Mouse (Mus musculus) left cerebral cortex, postnatal 4 days (tissue): ENCODE data around the gene Itpkb. TPM values are rescaled to one million over a fixed set of nuclear protein-coding genes. Genes with fewer than 3 reads are reported as not detected.

Experiments
- DNase-seq: peaks from one replicate; pipeline ENCODE4 v3.0.0-alpha.2; 2022
- intact Hi-C: fragments of 180-260 bp; cut with DNase I; formaldehyde crosslinking; loops from one replicate; pipeline ENCODE4 v1.15.1; 2025
- total RNA-seq, 2 experiments: library from RNA; stranded (reverse); gene quantifications; 2 replicates each; pipeline ENCODE4 v1.2.3; 2021

Gene Itpkb
- total RNA-seq, 2 experiments from 2014 or later = 12.1 to 12.3 TPM

DNA sequence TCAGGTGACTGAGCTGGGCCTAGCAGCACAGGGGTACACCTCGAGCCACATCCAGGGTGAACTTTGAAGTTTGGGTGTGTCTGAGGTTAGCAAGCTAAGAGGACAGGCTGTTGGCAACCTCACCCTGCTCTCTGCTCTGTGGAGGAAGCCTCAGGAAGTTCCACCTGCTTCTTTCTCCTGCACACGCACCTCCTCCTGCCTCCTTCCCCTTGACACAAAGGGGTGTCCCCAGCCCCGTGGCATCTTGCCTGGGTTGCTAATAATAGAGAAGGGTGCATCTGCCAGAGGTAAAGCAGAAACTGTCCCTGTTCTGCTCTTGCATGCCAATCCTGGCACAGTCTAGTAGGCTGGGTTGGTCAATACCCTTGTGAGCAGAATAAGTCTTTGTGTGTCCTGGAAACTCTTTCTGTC lies 60.0 kb downstream of the Itpkb start:
- intact Hi-C loops = no loop called here
- DNase-seq = no peak

DNA sequence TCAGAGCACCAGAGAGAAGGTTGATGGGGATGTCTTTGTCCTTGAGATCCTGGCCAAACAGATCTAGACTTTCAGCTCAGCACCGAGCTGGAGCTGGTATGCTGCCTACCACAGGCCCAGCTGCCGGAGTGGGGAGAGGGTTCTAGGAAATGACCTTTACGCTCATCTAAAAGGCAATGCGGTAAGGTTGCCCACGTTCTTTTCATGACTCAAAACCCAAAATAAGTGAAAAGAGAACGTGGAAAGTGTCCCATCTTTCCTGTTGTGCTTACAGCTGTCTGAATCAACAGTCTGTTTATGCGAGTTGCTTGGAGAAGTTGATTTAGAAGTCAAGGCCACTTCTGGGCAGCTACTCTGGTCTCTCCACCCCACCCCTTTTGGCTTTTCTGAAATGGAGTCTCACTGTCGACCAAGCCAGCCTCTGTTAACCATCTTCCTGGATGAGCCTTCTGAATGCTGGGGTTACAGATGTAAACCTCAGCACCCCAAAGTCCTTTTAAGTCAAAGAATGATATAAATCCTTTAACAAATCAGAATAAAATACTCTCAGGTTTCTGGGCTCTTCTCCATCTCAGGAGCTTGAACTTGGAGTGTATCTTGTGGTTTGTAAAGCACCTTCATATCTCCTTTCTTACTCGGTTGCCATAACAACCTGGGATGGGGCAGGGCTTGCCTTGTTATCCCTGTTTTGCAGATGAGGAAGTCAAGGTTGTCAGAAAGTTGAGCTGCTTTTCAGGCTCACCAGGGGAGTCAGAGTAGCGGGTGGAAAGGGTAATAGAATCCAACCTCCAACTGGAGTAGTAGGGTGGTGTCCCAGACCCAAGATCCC lies 60.7 kb downstream of the Itpkb start:
- intact Hi-C loops = no loop called here
- no peak for DNase-seq

DNA sequence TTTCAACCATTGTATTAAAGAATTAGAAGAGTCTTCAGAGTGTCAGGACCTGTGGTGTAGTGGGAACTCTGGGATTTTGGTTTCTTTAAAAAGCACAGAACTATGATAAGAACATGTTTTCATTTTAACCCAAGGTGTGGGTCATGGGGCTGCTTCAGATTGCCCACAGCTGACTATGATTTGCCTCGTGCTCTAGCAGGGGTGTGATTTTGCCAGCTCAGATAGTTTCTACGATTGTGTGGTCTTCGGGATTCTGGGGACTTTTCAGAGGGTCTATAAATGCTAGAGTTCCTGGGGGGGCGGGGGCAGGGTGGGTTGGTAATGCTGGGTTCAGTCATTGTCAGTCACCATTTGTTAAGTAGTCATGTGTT lies 61.3 kb downstream of the Itpkb start:
- no peak for DNase-seq
- intact Hi-C loops = no loop called here

DNA sequence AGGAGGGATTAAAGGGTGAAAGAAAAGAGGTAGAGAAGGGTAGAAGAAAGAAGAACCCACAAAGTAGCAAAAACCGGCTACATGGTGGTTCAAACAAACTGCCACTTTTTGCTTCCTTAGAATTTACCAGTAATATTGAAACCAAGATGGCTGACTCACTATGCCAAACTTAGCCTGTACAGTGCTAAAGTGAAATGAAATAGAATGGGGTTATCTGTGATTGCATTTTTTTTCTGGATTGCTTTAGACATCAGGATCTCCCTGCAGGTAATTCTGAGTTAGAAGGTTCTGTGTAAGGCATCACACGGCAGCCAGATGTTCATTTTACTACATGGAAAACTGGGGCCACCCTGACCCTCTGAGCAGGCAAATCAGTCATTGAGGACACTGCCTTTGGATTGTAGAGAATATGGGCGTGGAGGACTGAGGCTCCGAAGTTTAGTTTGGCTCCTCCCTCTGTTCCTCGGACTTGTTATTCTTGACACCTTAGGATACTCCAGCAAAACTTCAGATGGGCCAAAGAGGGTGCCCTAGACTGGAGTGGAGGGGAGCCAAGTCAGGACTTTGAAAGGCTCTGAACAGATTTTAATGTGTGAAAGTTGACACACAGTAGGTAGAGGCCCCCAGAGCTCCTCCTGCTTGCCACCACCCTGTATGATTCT lies 62.0 kb downstream of the Itpkb start:
- DNase-seq = no peak
- intact Hi-C loops = no loop called here

DNA sequence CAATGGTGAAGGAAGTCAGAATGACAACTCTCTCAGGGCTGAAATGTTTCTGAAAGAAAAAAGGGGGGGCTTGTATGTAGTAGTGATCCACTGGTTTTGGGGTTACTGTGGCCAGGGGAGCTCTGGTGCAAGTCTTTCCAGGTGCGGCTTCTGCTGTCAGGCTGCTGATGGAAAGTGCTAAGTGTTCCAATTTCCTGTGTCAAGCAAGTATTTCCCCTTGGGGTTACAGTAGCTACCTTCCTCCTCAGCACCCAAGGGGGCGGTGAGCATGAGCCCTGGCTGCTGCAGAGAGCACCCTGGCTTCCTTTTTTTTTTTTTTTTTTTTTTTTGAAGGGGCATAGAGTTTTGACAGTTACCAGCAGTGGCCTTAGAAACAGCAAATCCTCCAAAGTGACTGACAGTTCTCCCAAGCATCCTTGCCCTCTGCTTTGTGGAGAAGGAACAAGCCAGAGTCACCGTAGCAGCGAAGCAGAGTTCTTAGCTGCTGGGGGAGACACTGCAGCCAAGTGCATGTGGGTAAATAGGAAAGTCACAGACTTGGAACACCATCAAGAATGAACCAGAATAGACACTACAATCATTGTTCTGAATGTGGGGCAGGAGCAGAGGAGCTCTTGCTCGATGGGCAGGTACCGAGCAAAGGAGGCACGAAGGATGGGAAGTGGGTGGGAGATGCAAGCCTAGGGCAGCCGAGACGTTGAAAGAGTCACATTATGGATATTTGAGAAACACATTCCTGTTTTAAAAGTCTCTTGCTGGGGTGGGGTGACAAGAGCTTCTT lies 62.9 kb downstream of the Itpkb start:
- intact Hi-C loops = no loop called here
- DNase-seq = no peak

DNA sequence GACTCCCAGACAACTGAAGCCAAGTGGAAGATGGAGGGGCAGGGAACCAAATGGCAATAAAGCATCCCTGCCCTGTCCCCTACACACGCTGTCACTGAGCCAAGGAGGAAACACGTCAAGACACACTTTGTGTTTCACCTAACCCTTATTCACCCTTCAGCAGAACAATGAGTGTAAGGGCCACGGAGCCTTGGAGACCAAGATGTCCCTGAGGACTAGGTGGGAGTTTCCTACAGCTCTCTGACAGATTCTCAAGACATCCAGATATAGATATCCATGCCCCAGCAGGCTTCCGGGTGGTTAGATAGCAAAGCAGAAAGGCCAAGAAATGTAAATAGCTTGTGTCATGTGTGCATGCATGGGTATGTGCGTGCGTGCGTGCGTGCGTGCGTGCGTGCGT lies 63.6 kb downstream of the Itpkb start:
- intact Hi-C loops = no loop called here
- no peak for DNase-seq

DNA sequence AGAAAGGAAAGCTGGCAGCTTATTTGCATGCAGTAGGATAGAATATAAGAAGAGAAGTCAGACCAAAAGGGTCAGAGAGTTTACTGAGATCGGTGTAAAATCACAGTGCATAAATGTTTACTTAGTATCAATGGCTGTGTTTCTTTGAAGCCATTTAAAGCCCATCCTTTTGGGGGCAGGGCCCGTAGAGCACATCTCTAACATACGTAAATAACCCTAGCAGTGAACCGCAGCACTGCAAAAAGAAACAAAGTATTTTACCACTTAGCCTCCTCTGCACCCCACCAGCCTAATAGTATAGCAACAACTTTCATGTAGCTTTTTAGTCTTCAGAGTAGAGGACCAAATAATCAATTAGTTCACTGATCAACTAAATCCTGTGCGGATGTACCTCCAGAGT lies 67.4 kb downstream of the Itpkb start:
- intact Hi-C loops = no loop called here
- no peak for DNase-seq

DNA sequence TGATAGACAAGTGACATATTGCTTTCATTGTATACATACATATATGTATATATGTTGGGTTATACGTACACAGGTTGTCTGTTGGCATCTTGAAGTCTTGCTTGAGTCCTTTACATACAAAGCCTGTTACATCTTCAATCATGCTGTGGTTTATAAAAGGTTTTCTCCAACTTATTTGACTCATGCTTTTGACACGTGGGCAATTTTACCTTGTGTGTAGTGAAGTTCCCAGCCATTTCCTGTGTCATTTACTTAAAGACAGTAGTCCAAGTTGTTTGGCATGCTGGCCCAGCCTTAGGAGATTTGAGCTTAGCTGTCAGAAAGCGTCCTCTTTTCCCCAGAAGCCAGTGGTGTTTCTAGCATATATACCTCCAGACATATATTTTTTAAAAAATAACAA lies 68.2 kb downstream of the Itpkb start:
- no peak for DNase-seq
- intact Hi-C loops = no loop called here

DNA sequence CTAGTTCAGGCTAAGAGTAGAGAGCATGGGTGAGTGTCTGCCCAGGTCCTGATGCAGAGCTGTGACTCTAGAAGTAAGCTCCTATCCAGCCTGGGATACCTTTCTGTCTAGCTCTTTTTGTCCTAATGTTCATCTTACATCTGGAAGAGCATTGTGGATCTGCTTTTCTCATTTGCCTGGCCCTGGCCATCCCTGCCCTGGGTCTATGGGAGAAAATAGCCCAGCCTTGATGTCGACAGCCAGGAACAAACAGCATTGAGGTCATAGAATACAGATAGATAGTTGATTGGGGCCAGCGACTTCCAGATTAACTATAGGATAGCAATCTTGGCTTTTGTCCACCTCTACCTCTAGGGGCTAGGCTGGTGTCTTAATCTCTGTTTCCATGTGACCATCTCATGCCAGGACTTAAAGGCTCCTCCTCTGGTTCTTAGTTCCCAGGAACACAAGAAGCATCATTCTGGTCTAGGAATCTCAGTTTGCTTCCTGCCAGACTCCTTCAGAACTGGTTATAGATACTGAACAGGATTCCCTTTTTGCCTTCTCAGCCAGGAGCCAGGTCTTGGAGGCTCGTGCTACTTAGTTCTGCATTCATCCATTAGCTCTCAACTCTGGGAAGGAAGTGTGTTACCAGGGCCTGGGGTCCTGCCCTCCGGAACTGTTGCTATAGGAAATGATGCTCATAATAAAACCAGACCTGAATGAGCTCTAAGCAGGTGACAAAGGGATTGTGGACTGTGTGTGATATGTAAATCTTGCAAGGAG lies 70.6 kb downstream of the Itpkb start:
- no peak for DNase-seq
- intact Hi-C loops = no loop called here

DNA sequence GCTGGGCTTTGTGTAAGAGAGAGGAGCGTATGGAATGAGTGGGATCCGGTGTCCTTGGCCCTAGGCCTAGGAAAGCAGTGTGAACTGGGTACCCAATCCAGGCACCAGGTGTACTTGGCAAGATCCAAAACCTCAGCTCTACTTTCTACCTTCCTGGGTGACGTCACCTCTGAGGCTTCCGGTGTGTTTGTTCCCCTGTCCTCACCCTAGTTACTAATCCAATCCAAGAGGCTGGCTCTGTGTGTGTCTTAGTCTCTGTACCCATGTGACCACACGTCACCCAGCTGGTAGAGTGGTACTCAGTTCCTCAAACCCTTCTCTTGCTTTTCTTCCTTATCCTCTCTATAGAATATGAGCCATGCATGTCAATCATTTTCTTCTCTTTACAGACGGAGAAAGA lies 71.4 kb downstream of the Itpkb start:
- intact Hi-C loops = no loop called here
- no peak for DNase-seq

DNA sequence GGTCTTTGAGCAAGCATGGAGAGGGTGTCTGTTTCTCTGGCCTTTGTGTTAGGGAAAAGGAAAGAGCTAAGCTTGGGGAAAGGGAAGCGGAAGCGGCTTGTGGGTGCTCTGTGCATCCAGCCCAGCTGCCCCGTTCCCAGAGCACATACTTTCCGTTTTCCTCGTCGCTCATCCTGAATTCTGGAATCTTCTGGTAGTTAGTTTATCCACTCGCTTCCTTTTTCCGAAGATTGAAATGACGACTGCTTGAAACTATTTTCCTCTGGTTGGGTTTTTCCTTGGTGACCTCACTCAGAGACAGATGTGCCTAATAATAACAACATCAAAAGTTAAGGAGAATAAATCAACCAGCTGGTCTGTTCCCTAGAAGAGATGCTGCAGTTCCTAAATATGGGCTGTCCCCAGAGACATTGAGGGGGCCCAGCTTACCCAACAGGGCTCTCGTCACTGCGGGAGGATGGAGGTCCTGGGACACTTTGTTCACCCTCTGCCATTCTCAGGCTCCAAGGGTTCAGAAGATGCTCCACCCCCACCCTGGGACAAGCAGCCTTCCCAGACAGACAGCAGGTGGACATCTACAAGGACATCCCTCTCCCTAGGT lies 72.3 kb downstream of the Itpkb start:
- no peak for DNase-seq
- intact Hi-C loops = no loop called here

DNA sequence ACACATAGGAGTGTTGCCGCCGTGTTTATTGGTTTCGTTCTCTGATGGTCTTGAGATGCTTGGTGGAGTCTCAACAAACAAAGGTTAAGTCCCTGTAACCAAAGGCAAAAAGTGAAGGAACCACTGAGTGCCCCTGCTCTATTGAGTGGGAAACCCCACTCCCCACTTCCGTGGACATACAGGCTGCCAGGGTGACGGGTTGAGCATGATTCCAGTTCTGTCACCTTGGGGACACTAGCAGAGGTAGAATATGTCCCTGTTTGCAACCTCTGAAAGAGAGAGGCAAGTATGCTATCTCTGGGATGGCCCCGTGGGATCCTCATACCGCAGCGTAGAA lies 73.0 kb downstream of the Itpkb start:
- DNase-seq = no peak
- intact Hi-C loops = no loop called here

DNA sequence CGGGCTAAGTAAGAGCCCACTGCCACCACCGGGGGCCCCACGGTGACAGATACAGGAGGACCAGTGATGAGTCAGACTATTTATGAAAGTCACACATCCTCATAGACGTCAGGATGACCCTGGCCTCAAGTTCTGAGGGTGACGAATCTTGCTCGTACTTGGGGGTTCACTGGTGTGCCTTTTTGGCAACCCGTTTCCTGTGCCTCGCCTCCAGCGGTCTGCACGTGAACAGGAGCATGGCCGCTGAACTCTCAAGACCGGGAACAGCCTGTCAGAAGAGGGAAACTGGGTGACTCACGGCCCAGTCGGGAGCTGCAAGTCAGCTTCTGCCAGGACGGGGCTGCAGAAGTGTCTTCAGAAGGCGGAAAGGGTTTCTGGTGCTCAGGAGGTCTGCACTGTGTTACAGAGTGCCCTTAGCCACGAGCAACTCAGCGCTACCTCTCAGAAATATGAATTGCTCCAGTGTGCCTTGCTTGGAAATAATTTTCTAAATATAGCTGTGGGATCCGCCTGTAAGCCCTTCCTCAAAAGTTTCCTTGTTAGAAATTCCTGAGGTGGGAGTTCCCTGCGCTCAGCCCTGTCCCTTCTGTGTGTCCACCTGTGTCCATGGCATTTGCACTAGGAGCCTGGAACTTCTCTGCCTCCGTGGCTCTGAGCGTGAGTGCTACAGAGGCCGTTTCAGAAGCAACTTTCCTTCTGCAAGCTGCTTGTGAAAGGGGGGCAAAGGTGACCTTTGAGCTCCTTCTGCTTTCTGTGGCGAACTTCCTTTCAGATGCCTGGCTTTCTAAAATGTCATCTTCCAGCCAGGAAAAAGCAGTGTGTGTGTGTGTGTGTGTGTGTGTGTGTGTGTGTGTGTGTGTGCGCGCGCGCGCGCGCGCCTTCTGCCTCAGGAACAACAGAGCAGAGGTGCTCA lies 73.7 kb downstream of the Itpkb start:
- intact Hi-C loops = no loop called here
- no peak for DNase-seq

DNA sequence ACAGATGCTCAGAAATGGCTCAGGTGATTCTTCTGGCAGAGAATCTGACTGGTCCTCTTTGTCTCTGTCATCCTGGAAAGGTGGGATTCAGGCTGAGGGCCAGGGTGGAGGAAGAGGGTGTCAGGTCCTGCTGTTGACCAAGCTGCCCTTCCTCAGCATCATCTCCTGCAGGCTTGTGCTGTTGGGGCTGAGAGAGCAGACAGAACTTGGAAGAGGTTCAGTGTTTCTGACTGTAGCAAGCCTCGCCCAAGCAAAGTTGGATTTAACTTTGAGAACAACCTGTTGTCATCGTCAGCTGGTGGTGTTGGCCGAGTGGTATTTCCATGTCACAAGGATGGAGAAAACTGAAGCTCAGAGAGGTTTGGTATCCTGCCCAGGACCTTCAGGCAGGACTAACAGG lies 74.4 kb downstream of the Itpkb start:
- no peak for DNase-seq
- intact Hi-C loops = loop anchor here (5.0 kb wide), 1 partner anchor 137 kb away; no protein-coding TSS in a partner anchor

DNA sequence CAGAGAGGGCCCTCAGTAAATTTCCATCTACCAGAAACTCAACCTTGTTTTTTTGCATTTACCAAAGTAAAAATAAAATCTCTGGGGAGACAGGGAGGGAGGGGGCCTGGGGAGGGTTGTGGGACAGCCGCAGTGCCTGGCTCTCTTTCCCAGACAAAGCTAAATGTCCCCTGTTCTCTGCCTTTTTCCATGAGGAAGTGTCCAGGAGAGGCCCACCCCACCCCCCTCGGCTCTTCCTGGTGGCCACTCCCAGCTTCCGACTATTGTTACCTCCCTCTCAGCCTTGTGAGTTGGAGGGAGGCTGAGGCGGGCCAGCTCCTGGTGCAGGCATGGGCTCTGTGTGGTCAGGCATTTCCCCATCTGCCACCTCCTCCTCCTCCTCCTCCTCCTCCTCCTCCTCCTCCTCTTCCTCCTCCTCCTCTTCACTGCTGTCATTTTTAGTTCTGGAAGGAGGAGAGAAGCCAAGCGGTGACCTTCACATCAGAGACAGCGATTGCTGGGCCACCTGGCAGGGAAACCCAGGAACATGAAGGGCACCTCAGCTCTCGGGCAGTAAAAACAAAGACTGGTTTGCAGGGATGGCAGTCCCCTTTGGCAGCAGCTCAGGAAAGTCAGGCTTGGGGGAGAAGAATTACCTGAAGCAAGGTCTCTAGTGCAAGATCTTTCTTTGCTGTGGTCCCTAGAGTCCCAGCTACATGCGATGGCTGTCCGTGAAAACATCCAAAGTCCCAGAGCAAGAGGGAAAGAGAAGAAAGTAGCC lies 75.5 kb downstream of the Itpkb start:
- no peak for DNase-seq
- intact Hi-C loops = loop anchor here (5.0 kb wide), 1 partner anchor 138 kb away; no protein-coding TSS in a partner anchor

DNA sequence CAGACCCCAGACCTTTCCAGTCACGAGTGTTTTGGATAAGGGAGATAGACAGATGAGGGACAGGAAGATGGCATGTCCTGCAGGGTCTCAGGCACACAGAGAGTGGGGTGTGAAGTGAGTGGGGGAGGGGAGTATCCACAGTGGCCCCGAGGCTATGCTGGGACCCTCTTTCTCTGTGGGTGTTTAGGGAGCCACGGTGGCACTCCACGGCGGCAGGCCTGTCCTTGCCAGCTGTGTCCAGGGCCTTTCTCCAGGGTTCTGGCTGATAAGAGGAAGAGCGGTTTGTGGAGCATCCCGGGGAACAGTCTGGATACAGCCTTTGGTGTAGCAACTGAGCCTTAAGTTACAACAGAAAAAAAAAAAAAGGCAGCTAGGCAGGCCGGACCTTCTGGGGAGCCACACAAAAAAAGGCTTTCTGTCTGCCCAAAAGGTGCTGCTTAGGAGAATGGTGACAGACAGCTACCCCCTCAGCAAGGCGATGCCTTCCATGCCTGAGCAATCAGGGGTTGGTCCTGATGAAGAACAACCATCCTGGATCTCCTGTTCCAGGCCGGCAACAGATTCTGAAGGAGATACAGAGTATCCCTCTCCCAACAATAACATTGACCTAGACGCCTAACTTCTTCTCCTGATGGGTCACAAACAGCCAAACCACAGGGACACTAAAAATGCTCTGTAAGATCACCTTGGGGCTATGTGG lies 76.2 kb downstream of the Itpkb start:
- no peak for DNase-seq
- intact Hi-C loops = loop anchor here (5.0 kb wide), 1 partner anchor 139 kb away; no protein-coding TSS in a partner anchor

DNA sequence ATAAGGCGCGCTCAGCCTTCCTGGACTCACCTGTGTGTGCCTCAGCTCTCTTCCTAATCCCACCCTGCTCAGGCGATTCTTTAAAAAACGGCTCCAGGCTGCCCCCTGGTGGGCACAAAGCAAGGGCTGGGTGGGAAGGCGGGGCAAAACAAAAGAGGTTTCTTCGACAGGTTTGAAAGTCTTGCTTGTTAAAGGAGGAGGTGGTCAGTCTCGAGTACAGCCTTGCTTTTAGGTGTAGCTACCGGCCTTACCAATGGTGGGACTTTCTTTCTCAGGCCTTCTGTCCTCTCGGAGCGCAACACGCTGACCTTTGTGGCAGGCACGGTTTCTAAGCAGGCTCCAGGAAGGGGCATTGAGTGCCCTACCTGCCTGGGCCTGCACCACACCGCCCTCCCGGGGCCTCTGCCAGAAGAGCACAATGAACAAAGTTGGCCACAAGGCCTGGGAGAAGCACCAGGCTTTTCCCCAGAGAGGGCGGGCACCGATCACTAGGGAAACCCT lies 76.9 kb downstream of the Itpkb start:
- intact Hi-C loops = loop anchor here (5.0 kb wide), 1 partner anchor 140 kb away; no protein-coding TSS in a partner anchor
- DNase-seq = peak; percentile 80
